25 mouse cellular contexts compared by ENCODE assay signal in the genomic region with DNA sequence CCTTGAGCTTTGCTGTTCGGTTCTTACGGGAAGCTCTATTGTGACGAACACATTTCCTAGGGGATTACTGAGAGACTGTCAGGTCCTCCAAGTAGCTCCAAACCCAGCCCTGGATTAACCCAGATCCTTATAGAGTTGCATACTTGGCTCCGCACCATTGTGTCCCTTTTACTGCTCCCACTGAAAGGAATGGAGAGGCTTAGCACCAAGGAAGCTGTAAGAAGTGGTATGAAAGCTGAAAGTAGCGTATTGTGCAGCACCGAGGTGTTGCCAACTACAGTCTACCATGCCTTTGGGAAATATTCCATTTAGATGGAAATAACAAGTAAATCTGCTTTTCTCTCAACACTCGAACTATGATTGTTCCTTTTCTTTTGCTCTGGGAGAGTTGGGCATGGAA. TPM values are rescaled to one million over a fixed set of nuclear protein-coding genes. Genes with fewer than 3 reads are reported as not detected.
DNase-seq lines count a peak whose midpoint lies in the region; ATAC-seq and TF ChIP-seq lines count a peak whose summit lies in the region.
"Had no signal": no experiment of that assay in that cellular context is flagged by ENCODE, and none has a peak within 500 bp of the region (broad histone marks: within the 10 kb centered on the region; RNA-seq: fewer than 3 reads in every experiment).

No protein-coding gene starts in this region.

- no peak for TF ChIP-seq CTCF in forebrain, postnatal 0 days (IDR thresholded peaks at IDR 0.05; ENCODE audit: low read depth)

- H3K4me1 ChIP-seq in embryonic facial prominence, embryonic 14.5 days (ENCODE audit: control insufficient read depth, insufficient read depth, low read length) = no peaks in the 10 kb centered on the region
- no peaks in the 10 kb centered on the region for H3K4me1 ChIP-seq in embryonic facial prominence, embryonic 10.5 days
- H3K4me1 ChIP-seq in forebrain, postnatal 0 days (ENCODE audit: insufficient read depth) = peaks cover 9% of the 10 kb centered on the region; the same call in 1 of the 2 replicates
- H3K4me1 ChIP-seq in forebrain, embryonic 12.5 days = no peaks in the 10 kb centered on the region
- H3K4me1 ChIP-seq in heart, embryonic 10.5 days = no peaks in the 10 kb centered on the region
- H3K4me1 ChIP-seq: hindbrain, embryonic 12.5 days had no signal

- no peak for DNase-seq in embryonic facial prominence, embryonic 14.5 days (ENCODE audit: low spot score)
- DNase-seq in embryonic facial prominence, embryonic 10.5 days (ENCODE audit: low spot score) = no peak
- no peak for DNase-seq in forebrain, postnatal 0 days
- DNase-seq in retina, postnatal 1 day = peak; percentile 3
- no peak for DNase-seq in retina, embryonic 14.5 days (ENCODE audit: low spot score)
- no peak for DNase-seq in spleen, postnatal 36 days (ENCODE audit: low spot score in 2 of 2)
- no peak for DNase-seq in heart, embryonic 10.5 days (ENCODE audit: low spot score)
- DNase-seq: adrenal gland, postnatal 14 days; B cell, adult 2 months; cerebellum, adult 18-20 months; cerebellum, adult 9-11 months; cerebellum, postnatal 36 days; gastrocnemius, postnatal 36 days; heart, adult 11 months; heart, postnatal 10 days; heart, postnatal 4 days had no signal

- no peak overlapping the region for H3K4me3 ChIP-seq in embryonic facial prominence, embryonic 14.5 days (ENCODE audit: low read depth, low read length)
- no peak overlapping the region for H3K4me3 ChIP-seq in embryonic facial prominence, embryonic 10.5 days
- H3K4me3 ChIP-seq in forebrain, postnatal 0 days (ENCODE audit: low read depth, low read length) = no peak overlapping the region
- no peak overlapping the region for H3K4me3 ChIP-seq in forebrain, embryonic 12.5 days (replicated peaks)
- no peak overlapping the region for H3K4me3 ChIP-seq in heart, embryonic 10.5 days
- H3K4me3 ChIP-seq: hindbrain, embryonic 12.5 days had no signal

- H3K4me2 ChIP-seq in embryonic facial prominence, embryonic 14.5 days (ENCODE audit: low read depth, low read length) = no peak overlapping the region
- no peak overlapping the region for H3K4me2 ChIP-seq in forebrain, postnatal 0 days (ENCODE audit: low read depth)
- no peak overlapping the region for H3K4me2 ChIP-seq in forebrain, embryonic 12.5 days
- H3K4me2 ChIP-seq: hindbrain, embryonic 12.5 days had no signal

- 82% methylated on average over 7 of the region's 7 CpGs for WGBS in embryonic facial prominence, embryonic 14.5 days
- 87% methylated on average over 7 of the region's 7 CpGs for WGBS in embryonic facial prominence, embryonic 10.5 days
- 46% methylated on average over 7 of the region's 7 CpGs for WGBS in forebrain, postnatal 0 days
- 63% methylated on average over 7 of the region's 7 CpGs for WGBS in forebrain, embryonic 12.5 days
- WGBS in heart, embryonic 10.5 days = 80% methylated on average over 7 of the region's 7 CpGs

- H3K9me3 ChIP-seq in embryonic facial prominence, embryonic 14.5 days (ENCODE audit: control insufficient read depth, low read length) = no peaks in the 10 kb centered on the region
- no peaks in the 10 kb centered on the region for H3K9me3 ChIP-seq in embryonic facial prominence, embryonic 10.5 days
- no peaks in the 10 kb centered on the region for H3K9me3 ChIP-seq in forebrain, postnatal 0 days (ENCODE audit: low read length)
- 0 out of 2 replicates have a peak, but pooled peaks cover 3% of the 10 kb centered on the region for H3K9me3 ChIP-seq in forebrain, embryonic 12.5 days
- no peaks in the 10 kb centered on the region for H3K9me3 ChIP-seq in heart, embryonic 10.5 days
- H3K9me3 ChIP-seq: hindbrain, embryonic 12.5 days had no signal

- peak; percentile 30; the same call in 1 of the 2 replicates for ATAC-seq in embryonic facial prominence, embryonic 14.5 days (ENCODE audit: low read depth)
- ATAC-seq in forebrain, postnatal 0 days = peak; percentile 42
- no peak for ATAC-seq in forebrain, embryonic 12.5 days (ENCODE audit: low FRiP score)
- ATAC-seq: activated CD4-positive, CD25-positive, alpha-beta regulatory T cell, adult 4 months; CD4-positive, CD25-positive, alpha-beta regulatory T cell, adult 4 months; hindbrain, embryonic 16.5 days; inflammation-experienced regulatory T-cells, adult 6 months had no signal

- H3K9ac ChIP-seq in embryonic facial prominence, embryonic 14.5 days (ENCODE audit: low read depth, low read length) = no peak overlapping the region
- H3K9ac ChIP-seq in forebrain, postnatal 0 days = no peak overlapping the region
- no peak overlapping the region for H3K9ac ChIP-seq in forebrain, embryonic 12.5 days
- H3K9ac ChIP-seq: hindbrain, embryonic 12.5 days had no signal

- H3K27ac ChIP-seq in embryonic facial prominence, embryonic 14.5 days (replicated peaks; ENCODE audit: low read depth, low read length) = no peak overlapping the region
- H3K27ac ChIP-seq in embryonic facial prominence, embryonic 10.5 days (replicated peaks) = no peak overlapping the region
- no peak overlapping the region for H3K27ac ChIP-seq in forebrain, postnatal 0 days (ENCODE audit: low read depth, low read length)
- H3K27ac ChIP-seq in forebrain, embryonic 12.5 days = no peak overlapping the region
- no peak overlapping the region for H3K27ac ChIP-seq in heart, embryonic 10.5 days
- H3K27ac ChIP-seq: hindbrain, embryonic 12.5 days had no signal

- no peaks in the 10 kb centered on the region for H3K36me3 ChIP-seq in embryonic facial prominence, embryonic 14.5 days (ENCODE audit: control insufficient read depth, insufficient read depth, low read length)
- no peaks in the 10 kb centered on the region for H3K36me3 ChIP-seq in embryonic facial prominence, embryonic 10.5 days (replicated peaks)
- H3K36me3 ChIP-seq in forebrain, postnatal 0 days (ENCODE audit: insufficient read depth) = no peaks in the 10 kb centered on the region
- H3K36me3 ChIP-seq in forebrain, embryonic 12.5 days (replicated peaks) = no peaks in the 10 kb centered on the region
- H3K36me3 ChIP-seq in heart, embryonic 10.5 days = no peaks in the 10 kb centered on the region
- H3K36me3 ChIP-seq: G1E; hindbrain, embryonic 12.5 days had no signal

- H3K27me3 ChIP-seq in embryonic facial prominence, embryonic 14.5 days (replicated peaks; ENCODE audit: control insufficient read depth, insufficient read depth, low read length) = no peaks in the 10 kb centered on the region
- no peaks in the 10 kb centered on the region for H3K27me3 ChIP-seq in embryonic facial prominence, embryonic 10.5 days (replicated peaks; ENCODE audit: low read depth, poor library complexity, severe bottlenecking)
- H3K27me3 ChIP-seq in forebrain, postnatal 0 days (ENCODE audit: insufficient read depth, low read length) = no peaks in the 10 kb centered on the region
- H3K27me3 ChIP-seq in forebrain, embryonic 12.5 days = no peaks in the 10 kb centered on the region
- H3K27me3 ChIP-seq in heart, embryonic 10.5 days (ENCODE audit: insufficient read depth, poor library complexity, severe bottlenecking) = no peaks in the 10 kb centered on the region
- H3K27me3 ChIP-seq: hindbrain, embryonic 12.5 days had no signal

RNA-seq across cellular contexts. Expression of a gene that starts 53.5 kb away (rescaled TPM):
- polyA plus RNA-seq in embryonic facial prominence, embryonic 14.5 days (2014; fragmentation: Nextera tagmentation; extraction: Ambion mirVana) = 0.47 and 0.49 TPM in 2 replicates
- polyA plus RNA-seq in embryonic facial prominence, embryonic 10.5 days (2016; fragmentation: Nextera tagmentation; extraction: Ambion mirVana) = not detected in 2 replicates
- 0.62 and 0.95 TPM in 2 replicates for total RNA-seq in forebrain, postnatal 0 days (2014; rRNA removed)
- 1.2 and 2.0 TPM in 2 replicates for polyA plus RNA-seq in forebrain, postnatal 0 days (2015; fragmentation: Nextera tagmentation; extraction: Ambion mirVana)
- polyA plus RNA-seq in forebrain, embryonic 12.5 days (2016; fragmentation: Nextera tagmentation; extraction: Ambion mirVana) = 0.06 and 0.69 TPM in 2 replicates
- polyA plus RNA-seq in heart, embryonic 10.5 days (2016; fragmentation: Nextera tagmentation; extraction: Ambion mirVana) = 0.16 and 0.32 TPM in 2 replicates
- total RNA-seq: adrenal gland, postnatal 14 days; gastrocnemius, adult 8-10 months; gastrocnemius, postnatal 36 days; heart, postnatal 4 days had no signal
- polyA plus RNA-seq: activated CD4-positive, CD25-positive, alpha-beta regulatory T cell, adult 4 months; CD4-positive, CD25-positive, alpha-beta regulatory T cell, adult 4 months; G1E; heart, embryonic 14.5 days; inflammation-experienced regulatory T-cells, adult 6 months had no signal
